Mouse (Mus musculus) liver, postnatal 0 days (tissue): ENCODE results near the gene Akap12. TPM values are rescaled to one million over a fixed set of nuclear protein-coding genes. Genes with fewer than 3 reads are reported as not detected.

Experiments used
- ATAC-seq: fragments of 200-750 bp; cut with Nextera tagmentation; 2 replicates; pipeline ENCODE4 v1.8.0; 2017; ENCODE audit warnings: mild to moderate bottlenecking, moderate library complexity
- DNase-seq: peaks from one replicate; pipeline ENCODE4 v3.0.0-alpha.2; 2016
- H3K27ac ChIP-seq: fragments of 300-500 bp; sonication (generic); 2 replicates; pipeline ENCODE4 v1.5.1; 2014; ENCODE audit warnings: antibody characterized with exemption, moderate library complexity, mild to moderate bottlenecking, low read depth
- H3K27me3 ChIP-seq: fragments of 300-500 bp; sonication (generic); 2 replicates; pipeline ENCODE4 v1.6.1; 2014; ENCODE audit warnings: low read length, control low read depth, mixed read lengths; ENCODE audit not compliant: insufficient read depth
- H3K36me3 ChIP-seq: fragments of 300-500 bp; sonication (generic); replicated peaks from 2 replicates; pipeline ENCODE4 v1.6.1; 2014; ENCODE audit warnings: mild to moderate bottlenecking, control low read depth, low read length, moderate library complexity, mixed read lengths; ENCODE audit not compliant: insufficient read depth
- H3K4me1 ChIP-seq: fragments of 300-500 bp; sonication (generic); 2 replicates; pipeline ENCODE4 v1.6.1; 2014; ENCODE audit warnings: antibody characterized with exemption, mild to moderate bottlenecking, control low read depth; ENCODE audit not compliant: insufficient read depth
- H3K4me2 ChIP-seq: fragments of 300-500 bp; sonication (generic); 2 replicates; pipeline ENCODE4 v1.6.1; 2014; ENCODE audit warnings: low read depth, mild to moderate bottlenecking, low read length, moderate library complexity, mixed read lengths
- H3K4me3 ChIP-seq: fragments of 300-500 bp; sonication (generic); 2 replicates; pipeline ENCODE4 v1.5.1; 2014; ENCODE audit warnings: low read depth, low read length
- H3K9ac ChIP-seq: fragments of 300-500 bp; sonication (generic); replicated peaks from 2 replicates; pipeline ENCODE4 v1.6.1; 2014; ENCODE audit warnings: mild to moderate bottlenecking, moderate library complexity
- H3K9me3 ChIP-seq: fragments of 300-500 bp; sonication (generic); 2 replicates; pipeline ENCODE4 v1.6.1; 2016; ENCODE audit warnings: mild to moderate bottlenecking, control low read depth, low read length, mixed read lengths
- CTCF ChIP-seq: sonication (generic); IDR thresholded peaks from 2 replicates; pipeline ENCODE4 v1.5.1; 2016; ENCODE audit warnings: antibody characterized with exemption, low read depth
- EP300 ChIP-seq: IDR thresholded peaks from 2 replicates; pipeline ENCODE4 v1.6.1; 2016; ENCODE audit warnings: antibody characterized with exemption, low read depth, mild to moderate bottlenecking
- WGBS: fragments of 180-500 bp; shearing (Covaris S2); extraction: QIAGEN DNeasy Blood & Tissue Kit; methylation state at CpG from one replicate; pipeline ENCODE4 v1.1.7; 2014; ENCODE audit not compliant: insufficient replicate concordance; 5-methylcytosine and 5-hydroxymethylcytosine counted together
- polyA plus RNA-seq: library from polyadenylated mRNA; unstranded; fragments of >200 nt; fragmentation: Nextera tagmentation; extraction: Ambion mirVana; gene quantifications from 2 replicates; pipeline ENCODE4 v1.2.1, GENCODE M21; 2015

The Akap12 gene
- polyA plus RNA-seq, 1 experiment from 2014 or later, result 3.9 TPM

GRCm38 (mm10) chr10:4387701-4388383, 121.7 kb downstream of the Akap12 start, which contains the start of gene Zbtb2:
Gene Zbtb2, minus strand, starts transcription at chr10:4388108.
- Histone ChIP-seq H3K4me1 (peaks cover 47% of the 10 kb centered on the region), H3K36me3 (0 out of 2 replicates have a peak, but pooled peaks cover 2% of the 10 kb centered on the region), H3K9me3 (no peaks in the 10 kb centered on the region), H3K4me2 (peak within 1 kb of the TSS; percentile 97), H3K27me3 (no peaks in the 10 kb centered on the region), H3K9ac (peak within 1 kb of the TSS; percentile 93), H3K4me3 (peak within 1 kb of the TSS; percentile 90), H3K27ac (peak within 1 kb of the TSS; percentile 98)
- under 1% methylated on average over 32 of the region's 87 CpGs for WGBS
- peak; percentile 74 for DNase-seq
- ATAC-seq, result no peak
- TF ChIP-seq EP300 (no peak), CTCF (no peak)

DNA sequence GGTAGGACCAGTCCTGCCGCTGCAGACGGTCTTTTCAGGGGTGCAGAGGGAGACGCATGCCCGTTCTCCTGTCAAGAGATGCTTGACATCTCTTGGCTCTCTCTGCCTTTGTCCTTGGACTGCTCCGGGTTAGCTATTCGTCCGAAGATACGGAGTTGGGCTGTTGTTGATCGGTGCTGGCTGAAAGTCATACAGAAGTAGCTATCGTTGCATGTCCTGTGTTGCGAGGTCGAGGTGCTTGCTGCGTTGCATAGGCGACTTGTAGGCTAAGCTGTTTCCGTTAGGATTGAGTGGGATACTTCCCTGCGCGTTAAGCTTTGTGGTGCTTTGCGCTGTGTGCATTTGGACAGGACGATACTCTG, 122.2 kb downstream of the Akap12 start:
- Histone ChIP-seq H3K36me3 (0 out of 2 replicates have a peak, but pooled peaks cover 5% of the 10 kb centered on the region), H3K27me3 (no peaks in the 10 kb centered on the region), H3K4me2 (peak overlapping the region; percentile 97), H3K9me3 (no peaks in the 10 kb centered on the region), H3K4me1 (peaks cover 45% of the 10 kb centered on the region), H3K9ac (peak overlapping the region; percentile 93), H3K4me3 (peak overlapping the region; percentile 90), H3K27ac (peak overlapping the region; percentile 98)
- no peak for DNase-seq
- under 1% methylated on average over 19 of the region's 19 CpGs for WGBS
- TF ChIP-seq EP300 (no peak), CTCF (no peak)
- ATAC-seq, result no peak

- Histone ChIP-seq H3K27ac (peak overlapping the region; percentile 98), H3K9ac (peak overlapping the region; percentile 93), H3K4me1 (peaks cover 45% of the 10 kb centered on the region), H3K4me3 (peak overlapping the region; percentile 90), H3K4me2 (peak overlapping the region; percentile 97), H3K27me3 (no peaks in the 10 kb centered on the region), H3K36me3 (0 out of 2 replicates have a peak, but pooled peaks cover 5% of the 10 kb centered on the region), H3K9me3 (no peaks in the 10 kb centered on the region)
- TF ChIP-seq EP300 (no peak), CTCF (0 out of 2 replicates have a peak, but pooled peaks have one; percentile 1)
- ATAC-seq (no peak), DNase-seq (no peak)
- WGBS, result 13% methylated on average over 10 of the region's 10 CpGs
Observed at GRCm38 (mm10) chr10:4389036-4389435, 122.9 kb downstream of the Akap12 start.

- peak overlapping the region; percentile 93 for H3K9ac ChIP-seq
Observed at GRCm38 (mm10) chr10:4389461-4390112, 123.4 kb downstream of the Akap12 start.

GRCm38 (mm10) chr10:4390550-4390949, 124.4 kb downstream of the Akap12 start:
- H3K27ac ChIP-seq, result no peak overlapping the region
- 0 out of 2 replicates have a peak, but pooled peaks cover 7% of the 10 kb centered on the region for H3K36me3 ChIP-seq
- H3K9me3 ChIP-seq, result no peaks in the 10 kb centered on the region
- ATAC-seq (no peak), DNase-seq (no peak)
- H3K27me3 ChIP-seq, result no peaks in the 10 kb centered on the region
- WGBS, result 50% methylated on average over 2 of the region's 2 CpGs
- H3K4me3 ChIP-seq, result no peak overlapping the region
- TF ChIP-seq CTCF (no peak), EP300 (no peak)
- peaks cover 37% of the 10 kb centered on the region for H3K4me1 ChIP-seq
- H3K9ac ChIP-seq, result no peak overlapping the region
- peak overlapping the region; percentile 97; the same call in 1 of the 2 replicates for H3K4me2 ChIP-seq

More at GRCm38 (mm10) chr10:4389461-4390112, 123.4 kb downstream of the Akap12 start:
- 0 out of 2 replicates have a peak overlapping the region, but pooled peaks have one; percentile 5 for H3K27ac ChIP-seq
- H3K9me3 ChIP-seq, result no peaks in the 10 kb centered on the region
- 58% methylated on average over 5 of the region's 5 CpGs for WGBS
- H3K36me3 ChIP-seq, result 0 out of 2 replicates have a peak, but pooled peaks cover 5% of the 10 kb centered on the region
- no peaks in the 10 kb centered on the region for H3K27me3 ChIP-seq
- no peak for TF ChIP-seq CTCF
- ATAC-seq (no peak), DNase-seq (no peak)
- peak overlapping the region; percentile 90 for H3K4me3 ChIP-seq
- H3K4me2 ChIP-seq, result peak overlapping the region; percentile 97
- peaks cover 45% of the 10 kb centered on the region for H3K4me1 ChIP-seq

DNA sequence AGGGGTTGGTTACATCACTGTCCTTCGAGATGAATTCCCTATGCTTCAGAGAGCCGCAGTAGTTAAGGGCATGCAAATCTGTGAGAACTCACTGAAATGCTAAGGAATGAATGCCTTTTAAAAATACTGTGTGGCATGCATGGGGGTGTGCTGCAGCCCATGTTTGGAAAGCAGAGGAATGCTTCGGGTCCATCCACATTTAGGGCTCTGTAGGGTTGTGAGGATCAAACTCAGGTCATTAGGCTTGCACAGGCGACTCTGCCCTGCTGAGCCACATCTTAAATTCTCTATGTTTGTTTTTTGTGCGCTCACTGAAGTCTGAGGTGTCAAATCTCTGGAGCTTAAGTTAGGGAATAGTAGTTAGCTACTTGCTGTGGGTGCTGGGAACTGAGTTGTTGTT, 124.9 kb downstream of the Akap12 start:
- Histone ChIP-seq H3K27me3 (no peaks in the 10 kb centered on the region), H3K4me2 (peak overlapping the region; percentile 3; the same call in 1 of the 2 replicates), H3K27ac (no peak overlapping the region), H3K9ac (no peak overlapping the region), H3K36me3 (0 out of 2 replicates have a peak, but pooled peaks cover 7% of the 10 kb centered on the region), H3K4me1 (peaks cover 34% of the 10 kb centered on the region), H3K9me3 (no peaks in the 10 kb centered on the region), H3K4me3 (no peak overlapping the region)
- ATAC-seq (no peak), DNase-seq (no peak)
- TF ChIP-seq CTCF (no peak), EP300 (no peak)
- WGBS, result 61% methylated on average over 5 of the region's 5 CpGs
